Mouse (Mus musculus) retina, embryonic 14.5 days (tissue): ENCODE measurements around the gene Retsat.

ENCODE experiments used
- DNase-seq: peaks from one replicate; pipeline ENCODE4 v3.0.0-alpha.2; 2015; ENCODE audit warnings: low spot score

Gene Retsat

DNA sequence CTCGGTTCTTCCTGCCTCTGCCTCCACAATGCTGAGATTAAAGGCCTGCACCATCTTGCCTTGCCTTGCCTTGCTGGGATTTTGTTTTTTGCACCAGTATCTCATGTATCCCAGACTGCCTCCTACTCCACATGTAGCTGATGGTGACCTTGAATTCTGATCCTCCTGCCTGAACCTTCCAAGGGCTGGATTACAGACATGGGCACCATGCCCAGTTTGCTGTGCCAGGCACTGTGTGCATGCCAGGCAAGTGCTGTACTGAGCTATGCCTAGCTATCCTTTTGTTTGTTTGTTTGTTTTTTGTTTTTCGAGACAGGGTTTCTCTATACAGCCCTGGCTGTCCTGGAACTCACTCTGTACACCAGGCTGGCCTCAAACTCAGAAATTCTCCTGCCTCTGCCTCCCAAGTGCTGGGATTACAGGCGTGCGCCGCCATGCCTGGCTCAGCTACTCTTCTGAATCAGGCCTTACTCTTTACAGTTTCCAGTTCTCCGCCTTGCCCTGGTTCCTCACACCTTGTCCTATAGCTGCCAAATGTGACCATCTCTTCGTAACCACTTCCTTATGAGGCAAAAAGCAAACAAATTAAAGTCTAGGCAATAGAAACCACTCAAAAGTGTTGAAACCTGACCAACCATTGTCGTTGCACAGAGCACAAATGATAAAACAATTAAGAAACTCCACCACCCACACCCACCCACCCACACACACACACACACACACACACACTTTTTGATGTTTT lies 25.6 kb downstream of the Retsat start:
- DNase-seq, result no peak

DNA sequence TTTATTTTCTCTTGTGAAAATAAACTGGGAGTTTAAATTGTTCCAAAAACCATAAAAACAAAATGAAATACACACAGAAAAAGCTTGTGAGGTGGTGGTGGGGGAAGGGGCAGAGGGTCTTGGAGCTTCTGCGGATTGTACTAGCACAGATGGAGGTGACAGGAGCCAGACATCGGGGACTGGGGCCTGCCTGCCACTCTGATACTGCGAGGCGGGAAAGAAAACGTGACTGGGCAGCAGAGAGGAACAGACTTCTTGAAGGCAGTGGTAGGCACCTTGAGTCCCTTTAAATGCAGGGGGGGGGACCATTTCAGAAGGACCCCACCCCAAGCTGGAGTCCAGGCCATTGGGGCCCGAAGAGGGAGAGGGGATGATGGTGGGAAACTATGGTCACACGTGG lies 28.1 kb downstream of the Retsat start:
- DNase-seq, result no peak

DNA sequence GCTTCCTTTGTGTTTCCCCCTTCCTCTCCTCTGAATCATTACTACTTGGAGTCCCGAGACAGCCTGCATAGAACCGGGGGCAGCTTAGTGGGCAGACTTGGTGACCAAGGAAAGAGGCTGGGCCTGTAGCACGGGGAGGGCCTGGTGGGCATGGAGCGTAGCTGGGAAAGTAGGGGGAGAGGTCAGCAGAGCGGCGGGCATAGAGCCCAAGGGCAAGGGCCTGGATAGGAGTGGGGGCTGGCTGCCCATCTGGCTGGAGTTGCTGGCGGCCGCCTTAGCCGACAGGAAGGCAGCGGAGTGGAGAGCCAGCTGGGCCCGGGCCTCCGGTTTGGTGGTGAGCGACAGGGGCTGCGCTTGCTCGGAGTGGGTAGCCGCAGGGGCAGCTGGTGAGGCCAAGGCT lies 29.0 kb downstream of the Retsat start:
- no peak for DNase-seq

DNA sequence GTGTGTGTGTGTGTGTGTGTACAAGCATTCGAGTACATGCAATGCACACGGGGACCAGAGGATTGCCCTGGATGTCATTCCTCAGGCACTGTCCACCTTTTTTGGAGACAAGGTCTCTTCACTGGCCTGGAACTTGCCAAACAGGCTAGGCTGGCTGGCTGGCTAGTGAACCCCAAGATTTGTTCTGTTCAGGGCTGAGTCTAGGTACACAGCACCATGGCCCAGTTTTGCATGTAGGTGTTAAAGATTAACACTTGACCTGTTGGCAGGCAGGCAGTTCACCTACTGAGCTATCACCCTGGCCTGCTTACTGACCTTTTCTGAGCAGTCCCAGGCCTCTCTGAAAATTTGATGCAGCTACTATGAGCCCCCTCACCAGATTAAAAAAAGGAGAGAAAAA lies 32.1 kb downstream of the Retsat start:
- no peak for DNase-seq

DNA sequence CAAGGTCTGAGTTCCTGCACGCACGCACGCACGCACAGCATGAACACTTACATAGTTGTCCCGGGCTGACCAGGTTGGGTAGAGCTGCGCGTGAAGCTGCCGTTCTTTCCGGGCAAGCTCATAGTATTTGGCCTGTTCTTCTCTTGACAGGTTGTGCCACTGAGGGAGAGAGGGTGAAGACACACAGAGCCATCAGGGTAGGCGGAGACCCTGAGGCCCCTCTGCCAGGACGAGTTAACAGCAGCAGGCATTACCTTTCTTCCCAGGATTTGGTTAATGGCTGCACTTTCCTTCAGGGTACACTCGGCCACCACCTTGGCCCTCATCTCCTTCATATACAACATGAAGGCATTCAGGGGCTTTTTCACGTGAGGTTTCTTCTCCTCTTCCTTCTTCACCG lies 32.7 kb downstream of the Retsat start:
- DNase-seq, result no peak

DNA sequence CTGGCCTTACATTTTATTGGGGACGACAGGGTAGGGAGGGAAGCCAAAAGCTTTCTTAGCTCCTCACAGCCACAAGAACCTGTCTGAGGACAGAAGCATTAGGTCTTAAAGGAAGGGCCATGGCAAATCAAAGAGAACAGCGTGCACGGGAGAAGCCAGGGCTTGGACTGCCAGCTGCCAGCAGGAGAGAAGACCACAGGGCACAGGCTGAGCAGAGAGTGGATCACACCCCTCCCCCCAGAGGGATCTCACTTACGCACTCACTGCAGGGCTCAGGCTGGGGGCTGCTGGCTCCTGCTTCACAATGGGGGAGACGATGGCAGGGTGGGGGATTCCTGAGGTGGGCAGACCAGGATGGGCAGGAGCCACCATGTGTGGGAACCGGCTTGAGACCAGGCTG lies 33.4 kb downstream of the Retsat start:
- no peak for DNase-seq

DNA sequence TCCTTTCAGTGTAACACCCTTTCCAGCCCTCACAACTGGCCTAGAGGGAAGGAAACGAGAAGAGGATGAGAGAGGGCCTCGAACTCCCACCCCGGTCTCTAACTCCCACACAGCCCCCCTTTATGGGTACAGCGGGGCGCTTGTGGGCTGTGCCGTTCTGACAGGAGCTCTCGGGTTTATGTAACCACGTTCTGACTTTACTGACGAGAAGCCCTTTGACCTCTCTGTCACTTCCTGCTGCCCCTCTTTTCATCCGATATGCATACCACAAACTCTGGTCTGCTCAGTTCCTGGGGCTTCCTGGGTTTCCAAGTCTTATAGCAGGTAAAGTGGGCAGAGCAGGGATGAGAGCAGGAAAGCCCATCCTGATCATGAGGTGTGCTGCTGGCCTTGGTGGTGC lies 36.0 kb downstream of the Retsat start:
- no peak for DNase-seq

DNA sequence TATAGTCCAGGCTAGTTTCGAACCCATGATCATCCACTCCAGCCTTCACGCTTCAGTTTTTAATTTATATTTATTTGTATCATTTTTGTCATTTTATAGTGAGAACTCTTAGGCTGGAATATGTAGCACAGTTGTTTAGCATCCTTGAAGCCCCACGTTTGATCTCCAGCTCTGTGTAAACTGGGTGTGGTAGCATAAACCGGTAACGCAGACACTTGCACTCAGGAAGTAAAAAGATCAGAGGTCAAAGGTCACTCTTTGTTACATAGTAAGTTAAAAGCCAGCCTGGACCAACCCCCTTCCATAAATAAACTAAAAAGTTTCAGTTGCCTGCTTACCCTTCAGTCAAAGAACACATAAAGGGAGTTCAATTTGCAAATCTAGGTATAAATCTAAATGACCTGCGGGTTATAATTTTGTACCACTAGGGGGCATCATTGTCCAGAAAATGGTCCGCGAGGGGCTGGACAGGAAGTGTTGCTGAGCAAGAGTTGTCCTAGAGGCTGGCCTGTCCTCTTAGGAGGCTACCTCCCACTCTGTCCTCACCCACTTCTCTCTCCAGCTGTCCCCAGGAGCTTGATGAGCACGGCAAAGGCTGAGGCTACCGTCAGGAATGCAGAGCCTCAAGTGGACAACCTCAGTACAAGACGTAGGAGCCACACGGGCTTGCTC lies 37.6 kb downstream of the Retsat start:
- DNase-seq, result peak; percentile 88

DNA sequence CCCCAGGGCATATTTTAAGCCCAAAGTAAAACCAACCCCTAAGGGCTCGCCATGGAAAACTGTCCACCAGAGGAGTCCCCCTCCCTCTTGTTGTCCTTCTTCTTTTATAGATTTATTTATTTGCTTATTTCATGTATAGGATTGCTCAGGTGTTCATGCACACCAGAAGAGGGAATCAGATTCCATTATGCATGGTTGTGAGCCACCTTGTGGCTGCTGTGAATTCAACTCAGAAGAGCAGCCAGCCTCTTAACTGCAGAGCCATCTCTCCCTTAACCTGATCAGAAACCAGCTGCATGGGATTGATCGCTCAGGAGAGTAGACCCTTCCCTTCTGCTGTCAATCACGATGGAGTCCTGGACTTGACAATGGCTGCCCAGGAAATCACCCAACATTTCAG lies 38.7 kb downstream of the Retsat start:
- DNase-seq, result no peak

DNA sequence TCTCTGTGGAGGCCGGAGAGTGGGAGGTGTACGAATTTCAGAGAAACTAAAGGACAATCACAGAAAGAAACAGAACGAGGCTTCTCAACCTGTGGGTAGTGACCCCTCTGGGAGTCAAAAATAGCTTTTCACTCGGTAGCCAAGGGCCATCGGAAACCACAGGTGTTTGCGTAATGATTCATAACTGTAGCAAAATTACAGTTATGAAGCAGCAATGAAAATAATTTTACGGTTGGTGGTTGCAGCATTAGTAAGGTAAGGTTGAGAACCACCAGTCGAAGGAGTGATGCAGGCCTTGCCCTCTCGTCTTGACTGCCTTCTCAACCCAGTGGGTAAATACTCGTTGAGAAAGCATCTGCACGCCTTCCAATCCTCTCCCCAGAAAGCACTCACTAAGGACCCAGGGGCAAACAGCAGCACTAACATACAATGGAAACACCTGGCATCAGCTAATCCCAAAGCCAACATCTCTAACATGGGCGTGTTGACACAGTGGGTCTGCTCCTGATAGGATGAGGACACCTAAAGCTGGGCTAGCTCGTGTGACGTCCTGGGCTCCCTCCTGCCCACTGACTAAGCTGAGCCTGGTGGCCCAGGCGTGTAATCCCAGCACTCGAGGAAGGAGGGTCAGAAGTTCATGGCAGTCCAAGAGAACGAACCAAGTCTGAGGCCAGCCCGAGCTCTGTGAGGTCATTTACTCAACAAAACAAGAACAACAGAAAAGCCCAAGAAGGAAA lies 43.1 kb downstream of the Retsat start:
- DNase-seq, result no peak

DNA sequence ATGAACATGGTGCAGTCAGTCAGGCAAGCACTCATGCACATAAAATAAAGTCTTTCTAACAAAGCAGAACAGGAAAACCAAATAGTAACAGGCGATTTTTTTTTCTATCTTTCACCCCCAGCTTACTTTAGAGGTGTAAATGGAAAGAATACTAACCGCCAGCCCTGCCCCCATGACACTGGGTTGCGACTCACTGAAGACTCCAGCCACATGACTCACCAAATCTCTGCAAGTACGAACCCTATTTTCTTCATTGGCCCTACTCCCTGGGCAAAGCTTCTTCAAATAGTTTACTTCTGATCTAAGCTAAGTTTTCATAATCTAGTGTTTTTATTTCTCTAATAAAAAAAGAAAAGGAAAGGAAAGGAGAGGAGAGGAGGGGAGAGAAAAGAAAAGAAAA lies 46.3 kb downstream of the Retsat start:
- no peak for DNase-seq

DNA sequence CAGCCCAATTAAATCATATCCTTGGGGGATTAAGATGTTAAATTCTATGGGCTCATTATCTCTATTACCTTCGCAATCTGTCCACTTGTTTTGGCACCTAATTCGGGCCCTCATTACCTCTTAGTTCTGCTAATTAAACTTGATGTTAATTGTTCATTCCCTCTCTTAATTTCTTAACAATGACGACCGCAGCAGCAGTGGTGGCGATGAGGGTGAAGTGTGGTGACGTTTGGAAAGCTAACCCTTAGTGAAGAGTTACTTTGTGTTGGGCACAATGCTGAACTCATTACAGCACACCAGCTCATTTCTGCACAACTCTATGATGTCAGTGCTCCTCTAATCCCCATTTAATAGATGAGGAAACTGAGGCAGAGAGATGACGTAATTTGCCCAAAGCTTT lies 47.1 kb downstream of the Retsat start:
- DNase-seq, result peak; percentile 29

DNA sequence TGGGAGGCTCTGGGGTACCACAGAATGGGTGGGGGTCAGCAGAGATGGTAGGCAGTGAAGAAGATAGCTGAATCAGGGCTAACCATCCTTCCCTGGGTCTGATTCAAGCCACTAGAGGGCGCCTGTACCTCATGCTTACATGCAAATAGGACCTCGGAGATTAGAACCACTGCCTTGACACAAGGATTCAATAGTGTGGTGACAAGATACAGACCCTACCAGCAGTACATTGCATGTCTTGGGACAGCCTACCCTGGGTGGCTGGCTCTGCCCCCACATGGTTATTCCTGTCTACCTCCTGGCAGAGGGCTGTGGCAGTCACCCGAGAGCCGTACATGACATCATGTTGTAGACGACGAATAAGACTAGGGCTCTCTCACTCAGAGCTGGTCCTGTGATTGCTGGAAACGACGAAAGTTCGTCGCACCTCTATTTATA lies 49.1 kb downstream of the Retsat start:
- DNase-seq, result peak; percentile 89

DNA sequence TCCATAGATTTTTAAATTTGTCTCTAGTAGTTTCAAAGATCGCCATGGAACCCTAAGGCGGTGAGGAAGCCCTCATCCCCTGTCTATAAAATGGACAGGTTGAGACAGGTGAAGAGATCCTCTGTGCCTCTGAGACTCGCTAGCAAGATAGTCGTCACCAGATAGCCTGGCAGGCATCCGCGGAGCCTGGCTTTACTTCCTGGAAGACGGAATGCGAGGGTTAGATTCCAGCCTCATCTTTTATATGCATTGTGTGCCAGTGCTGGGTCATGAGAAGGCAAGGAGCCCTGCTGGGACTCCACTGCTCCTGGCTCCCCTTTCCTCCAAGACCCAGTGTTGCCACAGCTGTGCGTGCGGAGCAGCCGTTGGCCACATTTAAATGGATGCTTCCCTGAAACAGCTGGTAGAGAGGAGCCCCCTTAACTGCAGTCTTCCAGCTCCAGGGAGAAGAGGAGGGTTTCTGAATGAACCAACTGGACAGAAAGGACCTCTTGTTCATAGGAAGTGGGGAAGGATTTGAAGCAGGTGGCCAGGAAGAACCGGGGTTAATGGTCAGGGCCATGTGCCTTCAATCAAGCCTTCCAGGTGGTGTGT lies 49.8 kb downstream of the Retsat start:
- DNase-seq, result no peak

DNA sequence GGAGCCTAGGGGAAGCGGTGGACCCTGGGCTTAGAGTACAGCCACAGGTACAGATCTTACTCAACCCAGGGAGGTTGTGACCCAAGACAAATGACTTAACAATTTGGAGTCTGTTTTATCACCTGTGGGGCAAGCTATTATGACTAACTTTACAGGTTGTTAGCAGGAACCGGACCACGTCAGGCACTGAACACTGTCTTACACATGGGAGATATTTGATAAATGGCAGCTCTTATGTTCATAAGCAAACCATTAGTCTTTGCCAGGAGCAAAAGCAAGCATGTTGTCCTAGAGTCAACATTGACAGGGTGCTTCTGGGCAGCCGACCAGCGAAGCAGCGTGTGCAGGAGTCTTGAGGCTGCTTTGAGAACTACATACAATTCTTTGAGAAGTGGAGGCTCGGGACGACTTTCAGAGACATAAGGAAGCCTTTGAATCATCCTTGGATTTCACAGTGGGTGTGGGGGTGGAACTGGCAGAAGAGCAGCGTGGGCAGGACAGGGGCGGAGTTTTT lies 52.1 kb downstream of the Retsat start:
- DNase-seq, result no peak

DNA sequence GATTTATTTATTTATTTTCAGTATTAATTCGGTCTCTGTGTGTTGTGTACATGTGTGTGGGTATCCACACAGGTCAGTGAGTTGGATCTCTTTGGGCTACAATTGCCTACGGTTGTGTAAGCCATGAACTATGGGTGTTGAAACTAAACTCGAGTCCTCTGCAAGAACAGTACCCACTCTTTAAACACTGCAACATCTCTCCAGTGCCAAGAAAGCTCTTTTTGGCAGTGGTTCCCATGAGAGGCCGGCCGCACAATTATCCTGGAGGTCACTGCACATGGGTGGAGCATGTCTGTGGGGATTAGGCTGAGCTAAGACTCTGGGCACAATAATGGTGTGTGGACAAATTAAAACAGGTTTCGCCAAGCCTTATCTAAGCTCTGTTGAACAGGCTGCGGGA lies 55.1 kb downstream of the Retsat start:
- peak; percentile 43 for DNase-seq

DNA sequence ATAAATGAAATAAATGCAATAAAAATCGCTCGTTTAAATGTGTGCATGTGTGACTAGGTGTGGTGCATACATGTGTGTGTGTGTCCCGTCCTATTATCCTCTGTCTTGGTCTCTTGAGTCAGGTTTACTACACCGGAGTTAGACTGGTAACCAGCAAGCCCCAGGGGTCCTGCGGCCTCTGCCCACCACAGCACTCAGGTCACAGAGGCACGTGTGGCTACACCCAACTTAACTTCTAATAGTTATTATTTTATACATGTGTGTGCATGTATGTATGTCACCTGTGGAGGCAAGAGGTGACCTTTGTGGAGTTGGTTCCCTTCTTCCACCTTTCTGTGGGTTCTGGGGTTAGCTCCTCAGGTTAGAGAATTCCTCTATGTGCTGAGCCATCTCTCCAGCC lies 56.1 kb downstream of the Retsat start:
- no peak for DNase-seq

DNA sequence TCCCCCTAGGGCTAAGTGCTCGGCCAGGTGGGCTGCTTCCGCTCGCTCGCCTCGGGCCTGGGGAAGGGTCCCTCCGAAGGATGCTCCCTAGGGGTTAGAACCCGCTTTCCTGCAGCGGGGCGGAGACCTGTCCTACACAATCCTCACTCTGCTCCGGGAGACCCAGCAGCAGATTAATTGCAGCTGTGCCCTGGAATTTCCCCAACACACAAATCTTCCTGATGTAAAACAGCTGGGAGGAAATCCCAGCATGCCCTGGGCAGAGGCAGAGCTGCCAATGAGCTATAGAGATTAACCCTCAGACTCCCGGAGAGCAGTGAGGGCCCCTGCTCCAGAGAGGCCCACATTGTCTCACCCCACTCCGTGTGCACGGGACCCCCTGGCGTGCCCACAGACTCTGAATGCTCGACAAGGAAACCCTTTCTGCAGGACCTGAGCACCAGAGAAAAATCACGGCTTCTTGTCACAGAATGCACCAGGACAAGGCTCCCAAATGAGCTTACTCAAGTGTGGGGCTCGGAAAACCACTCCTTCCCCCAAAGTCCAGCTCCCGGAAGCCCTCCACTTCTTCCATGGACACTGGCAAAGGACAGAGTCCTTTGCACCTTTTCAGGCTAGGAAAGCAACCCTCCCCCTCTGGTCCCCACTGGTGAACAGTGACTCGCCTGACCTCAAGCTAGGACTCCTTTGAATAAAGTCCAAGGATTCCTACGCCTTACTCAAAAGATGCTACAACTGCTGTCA lies 57.2 kb downstream of the Retsat start:
- peak; percentile 60 for DNase-seq

DNA sequence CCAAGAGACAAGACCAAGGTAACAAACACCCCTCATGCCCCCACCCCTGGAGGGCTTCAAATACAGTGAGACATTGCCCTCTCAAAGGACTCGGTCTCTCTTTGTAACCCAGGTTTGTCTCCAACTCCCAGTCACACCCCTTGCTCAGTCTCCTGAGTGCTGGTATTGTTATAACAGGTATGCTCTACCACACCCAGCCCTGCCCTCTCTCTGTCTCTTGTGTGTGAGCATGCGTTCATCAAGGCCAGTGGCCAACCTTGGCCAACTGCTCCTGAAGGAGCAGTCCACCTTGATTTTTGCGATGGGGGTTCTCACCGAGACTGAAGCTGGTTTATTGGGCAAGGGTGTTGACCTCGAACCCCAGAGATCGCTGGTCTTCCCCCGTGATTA lies 57.8 kb downstream of the Retsat start:
- no peak for DNase-seq

DNA sequence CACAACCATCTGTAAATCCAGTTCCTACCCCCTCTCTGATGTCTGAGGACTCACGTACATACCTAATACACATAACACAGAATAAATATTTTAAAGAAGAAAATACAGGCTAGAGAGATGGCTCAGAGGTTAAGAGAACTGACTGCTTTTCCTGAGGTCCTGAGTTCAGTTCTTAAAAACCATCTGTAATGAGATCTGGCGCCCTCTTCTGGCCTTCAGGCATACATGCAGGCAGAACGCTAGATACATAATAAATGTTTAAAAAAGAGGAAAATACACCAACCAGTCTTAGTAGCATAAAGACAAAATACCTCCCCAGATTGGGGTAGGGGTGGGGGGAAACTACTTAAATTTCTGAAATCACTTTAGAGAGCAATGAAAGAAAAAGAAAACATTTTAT lies 59.7 kb downstream of the Retsat start:
- peak; percentile 56 for DNase-seq
